Mouse (Mus musculus): Measurements from ENCODE around the gene Cachd1. TPM values are rescaled to one million over a fixed set of nuclear protein-coding genes. Genes with fewer than 3 reads are reported as not detected.

Gene Cachd1
- polyA plus RNA-seq (2012; fragmentation: generic; extraction: Trizol), result 1 to 10 TPM; 2.3 to 8.3 TPM

DNA sequence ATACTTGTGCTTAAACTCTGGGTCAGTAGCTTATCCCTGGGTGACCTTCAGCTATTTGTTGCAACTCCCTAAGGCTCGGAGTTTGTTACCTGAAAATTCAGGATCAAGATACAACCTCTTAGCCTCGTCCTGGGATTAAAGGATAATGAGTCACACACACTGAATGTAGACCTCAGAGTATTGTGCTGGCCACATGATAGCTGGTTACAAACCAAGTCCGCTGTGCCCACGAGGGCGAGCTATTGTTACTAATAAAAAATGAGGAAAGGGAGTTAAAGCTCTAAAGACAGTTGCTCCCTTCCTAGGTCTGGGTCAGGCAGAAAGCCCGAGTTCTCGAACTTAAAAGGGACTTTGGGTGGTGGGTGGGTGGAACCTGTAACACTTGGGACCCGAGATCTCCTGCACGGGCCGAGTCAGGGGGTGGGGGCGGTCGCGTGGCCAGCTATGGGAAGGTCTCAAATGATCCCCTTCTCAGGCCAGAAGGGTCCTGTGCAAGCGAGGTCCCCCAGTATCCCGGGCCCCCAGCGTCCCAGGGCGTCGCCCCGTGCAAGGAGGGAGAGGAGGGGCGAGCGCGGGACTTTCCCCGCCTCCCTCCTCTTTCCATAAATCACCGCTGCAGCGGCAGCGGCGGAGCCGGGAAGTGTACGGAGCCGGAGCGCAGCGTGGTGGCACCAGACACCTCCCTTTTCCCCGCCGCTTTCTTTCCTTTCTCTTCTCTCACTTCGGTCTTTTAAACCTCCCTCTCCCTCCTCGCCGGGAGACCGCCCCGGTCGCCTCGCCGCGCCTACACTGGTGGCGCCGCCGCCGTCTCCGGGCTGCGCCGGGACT lies at the start of gene Cachd1:
Cachd1 (plus strand) TSS at position 633 of the 828 bp plus-strand sequence.

DNA sequence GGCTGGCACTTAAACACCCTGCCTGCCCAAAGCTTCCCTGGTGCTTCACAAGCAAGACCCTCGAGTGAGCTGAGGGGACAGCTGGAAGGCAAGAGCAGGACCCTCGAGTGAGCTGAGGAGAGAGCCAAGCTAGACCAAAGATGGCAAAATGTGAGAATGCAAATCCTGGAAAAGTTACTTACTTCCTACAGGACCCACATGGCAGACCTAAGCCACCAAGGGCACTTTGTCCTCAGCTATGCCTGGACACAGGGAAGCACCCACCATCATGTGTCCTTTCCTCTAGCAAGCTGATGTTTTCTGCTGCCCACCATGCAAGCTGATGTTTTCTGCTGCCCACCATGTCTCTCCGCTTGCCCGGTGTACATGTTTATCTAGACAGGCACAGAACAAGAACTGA lies 244.1 kb downstream of the Cachd1 start, which contains the start of gene Gm10577:
Gm10577 (minus strand) TSS at position 101 of the 400 bp plus-strand sequence.

GRCm38 (mm10) chr4:101068786-101069153 lies 292.3 kb downstream of the Cachd1 start, which contains the start of gene Raver2:
Gene Raver2 (plus strand): TSS chr4:101068983.

Other genes starting within 250 kb of the Cachd1 start
- gene Gm10577, start 244.0 kb downstream of the Cachd1 start, polyA plus RNA-seq (2012; fragmentation: generic; extraction: Trizol), result not detected